Mouse (Mus musculus): Measurements from ENCODE around the gene Chchd3. TPM values are rescaled to one million over a fixed set of nuclear protein-coding genes. Genes with fewer than 3 reads are reported as not detected.

Gene Chchd3
- total RNA-seq, 1 experiment = 105 TPM

DNA sequence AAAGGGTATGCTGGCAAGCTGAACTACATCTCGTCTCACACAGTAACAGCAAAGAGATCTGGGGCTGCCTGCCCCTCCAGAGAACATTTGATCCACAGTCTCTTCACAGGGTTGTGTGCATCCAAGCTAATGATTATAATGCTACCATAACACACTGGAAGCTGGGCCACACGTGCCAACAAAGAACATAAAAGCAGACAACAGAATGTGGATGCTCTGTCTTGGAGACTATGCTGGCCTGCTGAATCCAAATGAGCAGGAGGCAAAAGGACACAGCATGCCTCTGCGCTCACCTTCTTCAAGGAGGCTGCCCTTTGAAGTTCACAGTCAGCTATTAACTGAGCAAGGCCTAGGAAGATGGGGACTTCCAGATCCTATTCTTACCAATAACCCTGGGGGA, 98.6 kb downstream of the Chchd3 start:
- in situ Hi-C loops (cut with MboI; ENCODE audit: low sequenced_read_pairs in 2 of 2, unreplicated experiment in 2 of 2) = no loop called here
- TF ChIP-seq HCFC1 (IDR thresholded peaks at IDR 0.05; ENCODE audit: borderline replicate concordance, insufficient read depth, low read length) (no peak), ZC3H11A (IDR thresholded peaks at IDR 0.05; ENCODE audit: borderline replicate concordance, low read depth, low read length) (no peak)
- Histone ChIP-seq H3K9ac (ENCODE audit: insufficient read depth, low read depth, low read length, poor library complexity, severe bottlenecking) (no peak overlapping the region), H3K27ac (ENCODE audit: insufficient read depth, low read depth, low read length, poor library complexity, severe bottlenecking) (no peak overlapping the region), H3K36me3 (ENCODE audit: control insufficient read depth, insufficient read depth, low read length, poor library complexity, severe bottlenecking) (no peaks in the 10 kb centered on the region), H3K4me1 (ENCODE audit: control insufficient read depth in 2 of 2, insufficient read depth in 2 of 2, low read length in 2 of 2, poor library complexity in 1 of 2) (no peaks in the 10 kb centered on the region), H3K9me3 (ENCODE audit: control insufficient read depth, insufficient read depth, low read depth, low read length) (no peaks in the 10 kb centered on the region), H3K4me3 (ENCODE audit: insufficient read depth in 1 of 2, low read depth in 1 of 2, low read length in 2 of 2, poor library complexity in 1 of 2, severe bottlenecking in 1 of 2) (no peak overlapping the region)
- no peak for DNase-seq (ENCODE audit: low read depth, low spot score)

DNA sequence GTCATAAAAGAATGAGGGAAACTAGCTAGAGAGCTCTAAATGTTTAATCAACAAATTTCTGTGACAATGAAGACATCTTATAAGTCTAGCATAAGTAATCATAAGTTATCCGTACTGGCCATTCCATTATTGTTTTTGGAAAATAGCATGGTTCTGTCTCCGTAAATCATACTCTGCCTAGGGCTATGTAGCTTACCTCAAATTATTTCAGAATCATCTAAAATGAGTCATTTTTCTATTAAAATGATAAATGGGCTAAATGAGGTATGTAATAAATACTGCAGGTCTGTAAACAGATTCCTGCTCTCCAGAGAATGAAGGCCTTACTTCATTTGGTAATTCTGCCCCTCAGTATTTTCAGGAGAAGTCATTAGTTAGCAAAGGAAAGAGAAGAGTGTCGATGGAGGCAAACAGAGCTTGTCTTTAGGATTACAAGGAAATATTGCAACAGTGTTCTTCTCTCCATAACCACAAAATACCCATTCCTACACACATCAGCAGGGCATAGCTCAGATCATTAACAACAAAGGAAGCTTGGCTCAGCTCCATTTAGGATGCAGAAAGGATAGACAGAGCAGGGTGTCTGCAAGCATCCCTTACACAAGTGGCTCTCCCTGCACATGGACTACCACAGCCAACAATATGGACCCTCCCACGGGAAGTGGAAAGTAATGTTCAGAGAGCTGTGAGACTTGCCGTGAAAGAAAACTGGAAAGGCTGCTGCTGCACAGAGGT, 100.1 kb downstream of the Chchd3 start:
- Histone ChIP-seq H3K9me3 (ENCODE audit: control insufficient read depth, insufficient read depth, low read depth, low read length) (no peaks in the 10 kb centered on the region), H3K4me1 (ENCODE audit: control insufficient read depth in 2 of 2, insufficient read depth in 2 of 2, low read length in 2 of 2, poor library complexity in 1 of 2) (no peaks in the 10 kb centered on the region), H3K9ac (ENCODE audit: insufficient read depth, low read depth, low read length, poor library complexity, severe bottlenecking) (no peak overlapping the region), H3K36me3 (ENCODE audit: control insufficient read depth, insufficient read depth, low read length, poor library complexity, severe bottlenecking) (no peaks in the 10 kb centered on the region), H3K27ac (ENCODE audit: insufficient read depth, low read depth, low read length, poor library complexity, severe bottlenecking) (no peak overlapping the region), H3K4me3 (ENCODE audit: insufficient read depth in 1 of 2, low read depth in 1 of 2, low read length in 2 of 2, poor library complexity in 1 of 2, severe bottlenecking in 1 of 2) (no peak overlapping the region)
- TF ChIP-seq MAFK (IDR thresholded peaks at IDR 0.05; ENCODE audit: insufficient read depth, low read depth, low read length) = no peak
- no peak for TF ChIP-seq CHD2 (IDR thresholded peaks at IDR 0.05; ENCODE audit: low read depth, low read length)
- no peak for TF ChIP-seq HCFC1 (IDR thresholded peaks at IDR 0.05; ENCODE audit: borderline replicate concordance, insufficient read depth, low read length)
- TF ChIP-seq ZC3H11A (IDR thresholded peaks at IDR 0.05; ENCODE audit: borderline replicate concordance, low read depth, low read length) = no peak
- no peak for TF ChIP-seq ZNF384 (IDR thresholded peaks at IDR 0.05; ENCODE audit: low read depth, low read length)
- in situ Hi-C loops (cut with MboI; ENCODE audit: low sequenced_read_pairs in 2 of 2, unreplicated experiment in 2 of 2) = no loop called here
- DNase-seq (ENCODE audit: low read depth, low spot score) = no peak

DNA sequence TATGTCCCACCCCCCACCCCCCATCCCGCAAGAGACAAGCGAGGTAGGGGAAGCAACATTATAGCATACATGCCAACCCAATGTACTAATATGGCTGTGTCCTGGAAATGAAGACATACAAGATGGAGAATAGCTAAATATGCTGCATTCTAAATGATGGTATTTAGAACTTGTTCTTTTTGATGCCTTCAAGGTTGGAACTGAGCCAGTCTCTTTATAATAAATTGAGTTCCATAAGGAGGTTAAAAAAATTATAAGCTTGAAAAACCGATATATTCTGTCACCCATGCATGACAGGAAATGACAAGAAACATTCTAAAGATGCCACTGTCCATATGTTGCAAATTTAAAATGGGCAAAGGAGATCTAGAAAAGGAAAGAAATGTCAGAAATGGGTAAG, 104.6 kb downstream of the Chchd3 start:
- in situ Hi-C loops (cut with MboI; ENCODE audit: low sequenced_read_pairs in 2 of 2, unreplicated experiment in 2 of 2) = no loop called here
- H3K36me3 ChIP-seq (ENCODE audit: control insufficient read depth, insufficient read depth, low read length, poor library complexity, severe bottlenecking) = no peaks in the 10 kb centered on the region
- H3K4me3 ChIP-seq (ENCODE audit: insufficient read depth in 1 of 2, low read depth in 1 of 2, low read length in 2 of 2, poor library complexity in 1 of 2, severe bottlenecking in 1 of 2) = no peak overlapping the region
- no peaks in the 10 kb centered on the region for H3K9me3 ChIP-seq (ENCODE audit: control insufficient read depth, insufficient read depth, low read depth, low read length)
- H3K27ac ChIP-seq (ENCODE audit: insufficient read depth, low read depth, low read length, poor library complexity, severe bottlenecking) = no peak overlapping the region
- DNase-seq (ENCODE audit: low read depth, low spot score) = no peak
- H3K9ac ChIP-seq (ENCODE audit: insufficient read depth, low read depth, low read length, poor library complexity, severe bottlenecking) = no peak overlapping the region
- no peaks in the 10 kb centered on the region for H3K4me1 ChIP-seq (ENCODE audit: control insufficient read depth in 2 of 2, insufficient read depth in 2 of 2, low read length in 2 of 2, poor library complexity in 1 of 2)
- TF ChIP-seq MAFK (IDR thresholded peaks at IDR 0.05; ENCODE audit: insufficient read depth, low read depth, low read length) (no peak), HCFC1 (IDR thresholded peaks at IDR 0.05; ENCODE audit: borderline replicate concordance, insufficient read depth, low read length) (no peak), ZC3H11A (IDR thresholded peaks at IDR 0.05; ENCODE audit: borderline replicate concordance, low read depth, low read length) (no peak), CHD2 (IDR thresholded peaks at IDR 0.05; ENCODE audit: low read depth, low read length) (no peak), ZNF384 (IDR thresholded peaks at IDR 0.05; ENCODE audit: low read depth, low read length) (no peak)

DNA sequence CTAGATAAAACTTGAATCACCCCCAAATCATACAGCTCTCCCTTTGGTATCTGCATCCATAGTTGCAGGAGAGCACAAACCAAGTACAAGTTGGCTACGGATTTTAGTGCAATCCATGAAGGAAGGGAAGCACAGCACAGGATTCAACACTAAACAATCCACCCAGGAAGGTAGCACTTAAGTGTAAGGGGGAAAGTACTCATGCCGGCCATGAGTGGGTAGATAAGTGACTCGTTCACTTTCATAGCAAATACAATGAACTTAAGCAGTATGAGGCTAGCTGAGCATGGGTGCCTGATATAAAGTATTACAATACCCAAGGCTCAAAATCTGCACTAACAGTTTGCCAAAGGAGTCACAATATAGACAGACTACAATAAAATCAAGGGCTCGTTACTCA, 109.1 kb downstream of the Chchd3 start:
- in situ Hi-C loops (cut with MboI; ENCODE audit: low sequenced_read_pairs in 2 of 2, unreplicated experiment in 2 of 2) = no loop called here
- H3K27ac ChIP-seq (ENCODE audit: insufficient read depth, low read depth, low read length, poor library complexity, severe bottlenecking) = no peak overlapping the region
- TF ChIP-seq CHD2 (IDR thresholded peaks at IDR 0.05; ENCODE audit: low read depth, low read length) (no peak), ZC3H11A (IDR thresholded peaks at IDR 0.05; ENCODE audit: borderline replicate concordance, low read depth, low read length) (no peak), ZNF384 (IDR thresholded peaks at IDR 0.05; ENCODE audit: low read depth, low read length) (no peak), MAFK (IDR thresholded peaks at IDR 0.05; ENCODE audit: insufficient read depth, low read depth, low read length) (no peak), HCFC1 (IDR thresholded peaks at IDR 0.05; ENCODE audit: borderline replicate concordance, insufficient read depth, low read length) (no peak)
- DNase-seq (ENCODE audit: low read depth, low spot score) = no peak
- H3K36me3 ChIP-seq (ENCODE audit: control insufficient read depth, insufficient read depth, low read length, poor library complexity, severe bottlenecking) = no peaks in the 10 kb centered on the region
- H3K4me1 ChIP-seq (ENCODE audit: control insufficient read depth in 2 of 2, insufficient read depth in 2 of 2, low read length in 2 of 2, poor library complexity in 1 of 2) = no peaks in the 10 kb centered on the region
- H3K9me3 ChIP-seq (ENCODE audit: control insufficient read depth, insufficient read depth, low read depth, low read length) = no peaks in the 10 kb centered on the region
- H3K9ac ChIP-seq (ENCODE audit: insufficient read depth, low read depth, low read length, poor library complexity, severe bottlenecking) = no peak overlapping the region
- no peak overlapping the region for H3K4me3 ChIP-seq (ENCODE audit: insufficient read depth in 1 of 2, low read depth in 1 of 2, low read length in 2 of 2, poor library complexity in 1 of 2, severe bottlenecking in 1 of 2)

DNA sequence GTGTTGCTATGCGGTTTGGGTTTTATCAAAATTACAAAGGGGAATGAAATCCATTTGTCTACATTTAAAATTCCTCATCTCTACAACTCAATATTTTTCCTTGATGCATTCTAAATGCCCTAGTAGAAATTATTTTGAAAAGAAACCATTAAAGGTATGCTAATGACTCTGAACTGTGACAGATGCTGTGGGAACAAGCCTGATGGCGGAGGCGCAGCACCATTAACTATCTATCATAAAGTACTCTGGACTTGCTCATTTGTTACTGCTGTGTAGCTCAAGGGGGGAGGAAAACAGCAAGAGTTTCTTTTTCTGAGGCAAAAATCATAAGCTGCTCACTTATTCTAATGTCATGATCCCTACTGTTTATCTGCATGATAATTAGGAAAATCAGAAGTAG, 110.4 kb downstream of the Chchd3 start:
- H3K9me3 ChIP-seq (ENCODE audit: control insufficient read depth, insufficient read depth, low read depth, low read length) = no peaks in the 10 kb centered on the region
- in situ Hi-C loops (cut with MboI; ENCODE audit: low sequenced_read_pairs in 2 of 2, unreplicated experiment in 2 of 2) = no loop called here
- H3K36me3 ChIP-seq (ENCODE audit: control insufficient read depth, insufficient read depth, low read length, poor library complexity, severe bottlenecking) = no peaks in the 10 kb centered on the region
- TF ChIP-seq HCFC1 (IDR thresholded peaks at IDR 0.05; ENCODE audit: borderline replicate concordance, insufficient read depth, low read length) (no peak), CHD2 (IDR thresholded peaks at IDR 0.05; ENCODE audit: low read depth, low read length) (no peak), MAFK (IDR thresholded peaks at IDR 0.05; ENCODE audit: insufficient read depth, low read depth, low read length) (no peak), ZC3H11A (IDR thresholded peaks at IDR 0.05; ENCODE audit: borderline replicate concordance, low read depth, low read length) (no peak), ZNF384 (IDR thresholded peaks at IDR 0.05; ENCODE audit: low read depth, low read length) (no peak)
- no peak overlapping the region for H3K9ac ChIP-seq (ENCODE audit: insufficient read depth, low read depth, low read length, poor library complexity, severe bottlenecking)
- no peak overlapping the region for H3K4me3 ChIP-seq (ENCODE audit: insufficient read depth in 1 of 2, low read depth in 1 of 2, low read length in 2 of 2, poor library complexity in 1 of 2, severe bottlenecking in 1 of 2)
- no peaks in the 10 kb centered on the region for H3K4me1 ChIP-seq (ENCODE audit: control insufficient read depth in 2 of 2, insufficient read depth in 2 of 2, low read length in 2 of 2, poor library complexity in 1 of 2)
- H3K27ac ChIP-seq (ENCODE audit: insufficient read depth, low read depth, low read length, poor library complexity, severe bottlenecking) = no peak overlapping the region
- no peak for DNase-seq (ENCODE audit: low read depth, low spot score)
